Mouse (Mus musculus): Measurements from ENCODE around the gene Ocln.
A peak's percentile ranks its signal among the peaks of the same experiment; 100 is the strongest.
"Not testable (repeated sequence)": the region's sequence is repeated elsewhere in the genome, so short reads cannot be mapped to it uniquely, and the experiment has no call there.

Gene Ocln

DNA sequence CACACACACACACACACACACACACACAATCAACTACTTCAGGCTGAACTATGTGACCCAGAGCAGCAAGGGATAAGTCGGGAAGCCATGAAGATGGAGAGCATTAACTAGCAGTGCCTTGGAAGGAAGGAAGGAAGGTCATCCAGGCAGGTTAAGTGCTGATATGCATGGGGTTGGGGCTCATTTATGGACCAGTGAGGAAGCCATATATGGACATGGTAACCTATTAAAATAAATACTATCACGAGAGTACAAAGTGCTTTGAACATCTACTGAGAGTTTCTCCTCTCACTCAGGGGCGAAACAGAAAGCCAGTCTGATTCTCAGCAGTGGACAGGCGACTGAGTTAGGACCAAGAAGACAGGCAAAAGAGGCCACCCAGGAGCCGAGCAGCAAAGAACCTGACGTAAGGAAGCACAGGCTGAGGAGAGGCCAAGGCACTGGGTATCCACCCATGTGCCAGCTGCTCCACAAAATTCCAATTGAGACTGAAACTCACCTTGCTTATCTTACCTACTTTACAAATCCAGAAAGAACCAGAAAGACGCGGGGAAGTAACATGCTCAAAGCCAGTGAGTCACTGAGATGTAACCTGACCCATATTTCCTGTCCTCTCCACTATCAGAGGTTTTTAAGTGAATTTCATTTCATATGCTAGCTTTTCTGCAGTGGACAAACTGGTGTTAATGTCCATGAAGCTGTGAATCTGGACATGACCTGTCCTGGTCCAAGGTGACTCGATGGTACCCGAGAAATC is 9.3 kb downstream of the Ocln start:
- no peak for DNase-seq

DNA sequence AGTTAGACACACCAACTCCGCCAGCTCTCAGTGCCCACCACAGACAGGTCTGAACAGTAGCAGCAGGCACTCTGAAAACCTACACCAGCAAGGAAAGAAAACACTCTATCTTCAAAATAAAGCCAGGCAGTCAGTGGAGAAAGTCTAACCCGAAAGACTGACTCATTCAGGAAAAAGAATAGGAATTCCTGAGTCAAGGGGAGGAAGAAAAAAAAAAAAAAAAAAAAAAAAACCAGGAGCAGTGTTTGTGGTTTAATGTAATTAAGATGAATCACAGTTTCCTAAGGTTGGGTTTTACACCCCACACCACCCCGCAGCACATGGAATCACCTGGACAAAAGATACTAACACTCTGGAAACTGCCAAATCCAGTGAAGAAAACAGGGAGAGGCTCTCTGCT is 16.4 kb downstream of the Ocln start:
- no peak for DNase-seq

DNA sequence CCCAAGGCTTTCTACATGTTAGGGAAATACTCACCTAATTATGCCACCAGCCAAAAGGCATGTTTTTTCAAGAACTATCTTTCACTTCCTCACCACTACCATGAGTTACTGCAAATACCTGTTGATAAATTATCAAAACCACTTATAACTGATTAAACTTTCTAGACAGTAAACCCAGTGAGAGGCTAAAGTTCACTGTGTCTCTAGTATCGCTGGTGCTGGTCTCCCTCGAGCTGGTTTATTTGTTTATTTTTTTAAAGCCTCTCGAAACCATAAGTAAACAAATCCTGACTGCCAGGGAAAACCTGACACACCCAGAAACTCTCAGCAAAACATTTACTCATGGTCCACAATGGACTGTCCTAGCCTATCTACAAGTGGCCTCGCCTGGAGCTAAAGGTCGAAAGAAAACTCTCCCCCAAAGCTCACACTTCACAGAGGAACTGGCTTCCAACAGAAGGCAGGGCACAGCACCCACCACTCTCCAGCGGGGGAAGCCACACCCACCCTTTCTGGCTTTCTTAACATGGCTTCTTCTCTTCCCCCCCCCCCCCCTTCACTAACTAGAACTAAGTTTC is 19.6 kb downstream of the Ocln start:
- DNase-seq = no peak

DNA sequence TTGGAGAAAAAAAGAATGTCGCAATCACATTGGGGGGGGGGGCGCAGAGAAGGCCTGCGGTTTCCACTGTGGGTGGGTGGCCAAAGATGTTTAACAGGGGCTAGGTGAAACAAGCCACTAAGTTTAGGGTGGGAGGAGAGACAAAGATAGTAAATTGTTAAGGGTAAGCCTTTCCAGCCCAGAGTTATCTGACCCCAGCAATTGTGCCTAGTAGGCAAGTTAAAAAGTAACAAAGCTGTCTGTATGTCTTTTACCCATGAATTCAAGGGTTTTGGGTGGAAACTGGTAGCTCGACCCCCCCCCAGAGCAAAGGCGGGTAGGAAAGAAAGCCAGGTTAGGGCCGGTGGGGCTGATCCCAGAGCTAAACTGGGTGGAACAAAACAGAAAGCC is 25.9 kb downstream of the Ocln start:
- DNase-seq = no peak

DNA sequence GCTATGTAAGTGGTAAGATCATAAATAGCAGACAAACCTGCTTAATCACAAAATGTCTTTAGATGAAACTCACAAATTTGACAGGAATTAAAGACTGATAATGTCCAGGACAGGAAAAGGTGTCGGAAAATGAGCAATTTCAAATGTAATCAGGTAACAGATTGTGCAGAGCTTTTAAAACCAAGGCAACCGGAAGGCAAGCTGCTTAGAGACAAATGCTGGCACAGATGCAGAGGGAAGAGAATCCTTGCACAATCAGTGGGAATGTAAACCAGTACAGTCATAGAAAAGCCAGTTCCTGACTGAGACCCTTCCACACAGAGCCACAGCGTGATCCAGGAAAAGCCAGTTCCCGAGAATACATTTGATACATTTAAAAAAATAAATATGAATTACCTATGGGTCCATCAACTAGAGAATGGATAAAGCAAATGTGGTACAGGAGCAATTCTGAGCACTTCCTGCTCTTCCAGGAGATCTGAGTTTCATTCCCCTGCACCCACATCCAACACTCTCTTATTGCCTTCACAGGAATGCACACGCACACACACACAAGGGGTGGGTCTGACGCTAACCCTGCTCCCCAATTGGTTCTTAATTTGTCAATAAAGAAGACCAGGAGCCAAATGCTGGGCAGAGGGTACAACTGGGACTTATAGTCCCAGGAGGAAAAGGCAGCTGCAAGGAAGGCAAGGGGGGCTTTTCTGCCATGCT is 26.4 kb downstream of the Ocln start:
- peak; percentile 68 for DNase-seq

DNA sequence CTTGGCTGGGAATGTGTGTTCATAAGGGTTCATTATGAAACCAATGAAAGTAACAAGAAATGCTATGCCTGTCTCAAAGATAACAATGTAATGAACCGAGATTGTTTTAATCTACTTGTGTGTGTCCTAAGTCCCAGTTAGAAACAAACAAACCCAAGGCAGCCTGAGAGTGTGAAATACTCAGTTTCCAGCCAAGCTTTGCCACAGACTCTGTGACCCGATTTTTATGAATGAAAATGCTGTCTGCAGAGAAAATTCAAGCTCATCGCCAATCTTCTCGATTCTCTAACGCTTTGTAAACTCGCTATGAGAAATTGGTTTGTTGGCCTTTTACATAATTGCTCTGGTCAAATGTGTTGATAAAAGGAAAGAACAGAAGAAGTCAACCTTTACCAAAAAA is 27.6 kb downstream of the Ocln start:
- DNase-seq = no peak

DNA sequence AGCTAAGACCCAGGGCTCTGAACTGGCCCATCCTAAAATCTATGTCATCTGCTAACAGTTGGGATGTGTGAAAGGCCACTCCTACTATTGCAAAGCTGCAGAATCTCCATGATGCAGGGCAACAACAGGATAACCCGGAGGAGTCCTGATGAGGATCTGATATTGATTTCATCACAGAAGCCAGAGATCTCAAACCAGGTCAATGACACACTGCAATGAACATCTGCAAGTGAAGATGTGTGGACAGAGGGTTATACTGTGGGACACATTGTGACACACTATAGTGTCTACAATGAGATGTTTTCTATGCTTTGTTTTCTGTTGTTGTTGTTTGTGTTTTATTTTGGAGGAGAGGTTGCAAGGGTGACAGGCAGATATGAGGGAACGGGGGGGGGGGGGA is 28.8 kb downstream of the Ocln start:
- DNase-seq = no peak

DNA sequence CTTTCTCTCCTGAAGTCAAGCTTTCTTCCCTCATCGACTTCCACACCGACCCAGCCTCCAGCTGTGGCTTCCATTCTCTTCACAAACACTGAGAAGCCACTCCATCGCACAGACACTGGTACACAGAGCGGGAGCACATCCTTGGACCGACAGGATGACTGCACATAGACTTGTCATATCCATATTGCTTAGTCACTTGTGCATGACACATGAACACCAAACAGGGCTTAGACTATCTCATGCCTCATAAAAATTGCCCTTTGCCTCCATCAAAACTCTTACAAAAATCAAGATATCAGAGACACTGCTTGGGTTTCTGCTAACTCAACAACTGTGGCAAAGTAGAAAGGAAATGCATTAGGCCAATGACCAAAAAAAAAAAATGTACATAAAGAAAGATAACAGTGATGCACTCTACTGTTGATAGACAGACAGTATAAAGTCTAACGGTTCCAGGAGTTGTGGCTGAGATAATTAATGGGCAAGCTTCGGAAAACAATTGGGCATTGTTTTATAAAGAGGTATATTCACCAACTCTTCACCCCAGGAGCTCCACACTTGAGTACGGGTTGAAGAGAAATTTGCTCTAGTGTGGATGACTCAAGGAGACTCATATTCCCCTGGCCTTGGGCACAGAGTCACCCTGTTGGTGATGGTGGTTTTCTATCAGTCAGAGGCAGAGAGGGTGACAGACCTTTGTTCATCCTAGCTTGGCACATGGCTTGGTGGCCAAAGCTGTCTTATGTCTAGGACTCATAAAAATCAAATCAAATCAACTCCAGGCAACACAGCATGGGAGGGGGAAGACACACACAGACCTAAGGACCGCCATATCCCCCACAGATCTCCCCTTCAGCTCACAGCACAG is 30.6 kb downstream of the Ocln start:
- DNase-seq = no peak

DNA sequence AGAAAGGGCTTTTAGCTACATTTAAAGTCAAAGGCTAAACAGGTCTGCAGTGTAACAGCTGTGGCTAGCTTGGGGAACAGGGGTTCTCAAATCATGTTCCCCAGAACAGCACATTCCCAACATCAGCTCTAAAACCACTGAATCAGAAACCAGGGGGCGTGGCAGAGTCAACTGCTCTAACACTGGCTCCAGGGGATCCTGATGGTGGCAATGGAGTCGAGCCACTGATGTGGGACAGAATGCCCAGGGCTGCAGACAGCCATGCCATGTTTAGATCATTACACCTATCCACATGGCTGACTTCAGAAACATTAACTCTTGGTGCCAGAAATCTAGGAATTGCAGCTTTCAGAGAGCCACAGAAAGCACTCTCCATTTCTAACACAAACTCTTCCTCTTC is 33.4 kb downstream of the Ocln start:
- DNase-seq = no peak

DNA sequence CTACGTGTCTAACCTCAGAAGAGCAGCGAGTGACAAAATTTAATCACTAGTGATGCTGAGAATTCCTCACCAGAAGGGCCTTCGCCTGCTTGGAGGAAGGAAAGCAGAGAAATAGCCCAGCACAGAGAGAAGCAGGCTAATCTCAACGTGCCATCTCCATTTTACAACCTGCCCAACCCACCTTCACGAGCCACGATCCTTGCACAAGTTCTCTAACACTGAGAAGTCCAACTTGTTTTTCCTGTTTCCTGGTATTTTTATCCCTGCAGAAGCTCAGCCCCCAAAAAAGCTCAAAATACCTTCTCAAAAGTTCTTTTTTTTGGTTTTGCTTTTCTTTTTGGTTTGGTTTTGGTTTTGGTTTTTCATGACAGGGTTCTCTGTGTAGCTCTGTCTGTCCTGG is 34.3 kb downstream of the Ocln start:
- no peak for DNase-seq

DNA sequence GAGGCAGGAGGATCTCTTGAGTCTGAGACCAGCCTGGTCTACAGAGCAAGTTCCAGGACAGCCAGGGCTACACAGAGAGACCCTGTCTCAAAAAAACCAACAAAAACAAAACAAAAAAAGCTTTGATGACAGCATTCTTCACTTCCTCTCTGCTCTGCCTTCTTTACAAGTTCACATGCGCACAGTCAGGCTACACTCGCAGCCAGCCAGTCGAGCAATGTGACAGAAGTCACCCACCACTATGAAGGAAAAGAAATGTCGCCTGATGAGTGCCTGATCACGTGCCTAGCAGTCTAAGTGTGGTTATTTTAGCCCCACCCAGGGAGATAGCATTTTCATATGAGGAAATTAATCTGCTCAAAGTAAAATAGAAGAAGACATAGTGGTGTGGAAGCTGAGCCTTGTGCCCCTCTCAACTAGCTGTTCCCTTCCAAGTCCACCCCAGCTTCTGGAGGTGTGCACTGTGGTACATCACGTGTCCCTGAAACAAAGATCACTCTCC is 34.8 kb downstream of the Ocln start:
- no peak for DNase-seq

DNA sequence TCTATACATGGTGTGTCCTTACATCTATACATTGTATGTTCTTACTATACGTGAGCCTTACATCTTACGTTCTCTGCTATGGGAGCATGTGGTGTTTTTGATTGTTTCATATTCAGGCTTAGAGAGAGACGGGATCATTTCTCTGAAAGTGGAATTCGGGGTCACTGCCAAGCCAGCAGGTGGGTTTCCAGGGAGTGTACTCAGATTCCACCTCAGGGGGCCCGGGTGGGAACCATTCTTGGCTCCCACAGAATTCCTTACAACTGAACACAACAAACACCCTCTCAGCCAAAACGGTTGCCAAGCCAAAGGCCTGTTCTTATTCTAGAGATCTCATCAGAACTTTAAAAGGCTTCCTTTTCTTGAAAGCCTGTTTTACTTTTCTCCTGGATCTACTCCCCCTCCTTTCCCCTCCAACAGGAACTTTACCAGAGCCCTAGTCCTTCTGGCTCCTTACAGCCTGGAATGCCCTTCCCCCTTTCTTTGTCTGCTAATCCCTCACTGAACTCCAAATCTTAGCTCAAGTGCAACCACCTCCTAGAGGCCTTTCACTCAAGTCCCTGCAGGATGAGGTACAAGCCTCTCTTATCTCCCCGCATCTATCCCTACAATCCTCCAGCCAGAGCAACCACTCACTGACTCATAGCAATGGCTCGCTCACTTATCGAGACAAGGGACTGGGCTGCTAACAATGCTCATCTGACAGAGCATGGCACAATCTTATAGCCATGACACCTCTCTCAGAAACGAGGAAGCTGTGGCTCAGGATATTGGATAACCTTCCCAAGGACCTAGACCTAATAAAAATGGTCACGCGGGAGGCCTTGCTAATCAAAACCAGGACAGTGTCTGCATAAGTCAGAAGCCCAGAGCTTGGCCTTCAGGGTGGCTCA is 36.1 kb downstream of the Ocln start:
- peak; percentile 39 for DNase-seq

DNA sequence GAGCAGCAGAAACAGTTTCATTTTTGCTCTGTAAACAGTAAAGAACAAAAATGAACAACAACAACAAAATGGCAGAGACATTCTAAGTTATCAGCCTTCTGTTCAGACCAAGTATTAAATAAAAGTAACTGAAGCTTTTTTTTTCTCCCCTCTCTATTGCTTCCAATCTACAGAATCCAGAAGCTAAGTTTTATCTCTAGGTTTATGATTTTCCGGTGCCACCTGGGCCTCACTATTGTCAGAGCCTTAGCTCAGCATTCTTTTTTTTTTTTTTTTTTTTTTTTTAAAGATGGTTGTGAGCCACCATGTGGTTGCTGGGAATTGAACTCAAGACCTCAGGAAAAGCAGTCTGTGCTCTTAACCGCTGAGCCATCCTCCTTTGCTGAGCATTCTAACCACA is 39.7 kb downstream of the Ocln start:
- no peak for DNase-seq

DNA sequence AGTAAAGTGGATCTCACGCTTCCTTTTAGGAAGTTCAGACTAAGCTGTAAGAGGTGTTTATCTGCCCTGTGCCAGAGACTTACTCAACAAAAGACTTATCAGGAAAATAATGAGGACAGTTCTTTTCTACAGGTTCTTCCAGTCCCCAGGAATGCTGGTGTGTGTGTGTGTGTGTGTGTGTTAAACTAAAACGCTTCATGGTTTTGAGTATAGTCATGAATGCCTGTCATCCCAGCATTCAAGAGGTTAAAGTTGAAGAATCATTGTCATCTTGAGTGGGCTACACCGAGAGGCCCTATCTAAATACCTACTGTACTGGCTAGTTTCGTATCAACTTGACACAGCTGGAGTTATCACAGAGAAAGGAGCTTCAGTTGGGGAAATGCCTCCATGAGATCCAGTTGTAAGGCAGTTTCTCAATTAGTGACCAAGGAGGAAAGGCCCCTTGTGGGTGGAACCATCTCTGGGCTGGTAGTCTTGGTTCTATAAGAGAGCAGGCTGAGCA is 40.6 kb downstream of the Ocln start:
- DNase-seq = no peak

DNA sequence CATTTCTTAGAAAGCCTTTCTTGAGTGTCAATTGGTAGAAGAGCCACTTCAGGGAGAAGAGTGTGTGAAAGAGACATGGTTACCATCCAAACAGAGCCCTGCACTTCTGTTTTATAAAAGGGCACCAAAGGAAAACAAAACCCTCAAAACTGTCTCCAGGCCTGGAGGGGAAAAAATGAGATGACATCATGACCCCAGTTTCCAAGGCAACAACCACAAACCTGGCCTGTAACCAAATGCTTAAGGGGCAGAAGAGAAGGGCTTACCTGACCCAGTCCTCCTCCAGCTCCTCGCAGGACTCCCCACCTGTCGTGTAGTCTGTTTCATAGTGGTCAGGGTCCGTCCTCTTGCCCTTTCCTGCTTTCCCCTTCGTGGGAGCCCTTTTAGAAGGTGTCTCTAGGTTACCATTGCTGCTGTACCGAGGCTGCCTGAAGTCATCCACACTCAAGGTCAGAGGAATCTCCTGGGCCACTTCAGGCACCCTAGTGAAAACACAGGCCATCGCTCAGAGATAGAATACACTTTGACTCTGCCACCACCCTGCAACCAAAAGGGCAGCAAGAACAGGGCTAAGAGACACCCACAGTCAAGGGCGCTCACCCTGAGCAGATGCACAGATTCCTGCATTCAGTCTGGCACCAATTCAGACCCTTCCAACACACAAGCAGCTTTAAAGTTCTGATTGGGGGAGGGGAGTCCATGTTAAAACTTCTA is 41.2 kb downstream of the Ocln start:
- DNase-seq = no peak

DNA sequence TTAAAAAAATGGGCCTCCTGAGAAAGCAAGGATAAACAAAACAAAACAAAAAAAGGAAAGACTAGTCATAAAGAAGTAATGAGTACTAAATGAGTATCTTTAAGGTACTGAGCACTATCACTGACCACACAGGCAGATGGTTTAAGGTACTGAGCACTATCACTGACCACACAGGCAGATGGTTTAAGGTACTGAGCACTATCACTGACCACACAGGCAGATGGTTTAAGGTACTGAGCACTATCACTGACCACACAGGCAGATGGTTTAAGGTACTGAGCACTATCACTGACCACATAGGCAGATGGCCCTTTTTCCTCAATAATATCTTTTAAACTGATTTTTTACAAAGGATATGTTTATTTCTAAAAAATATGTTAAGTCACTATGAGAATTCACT is 52.9 kb downstream of the Ocln start:
- not testable (repeated sequence) for DNase-seq

DNA sequence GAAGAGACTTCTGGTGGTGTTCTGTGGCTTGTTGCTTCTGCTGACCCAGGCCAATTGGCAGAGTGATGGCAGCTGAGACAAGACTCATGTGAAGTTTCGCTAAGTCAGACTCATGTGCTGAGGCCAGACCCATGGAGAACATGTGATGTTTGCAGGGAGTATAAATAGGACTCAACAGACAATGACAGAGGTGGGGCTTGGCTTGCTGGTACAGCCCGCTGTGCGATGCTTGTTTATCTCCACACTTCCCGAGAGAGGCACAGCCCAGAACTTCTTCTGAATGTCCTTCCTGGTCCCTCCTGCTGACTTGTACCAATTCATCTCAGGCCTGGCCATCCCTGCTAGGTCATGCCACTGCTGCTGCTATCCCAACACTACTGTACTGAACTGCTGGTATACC is 57.2 kb downstream of the Ocln start:
- no peak for DNase-seq

DNA sequence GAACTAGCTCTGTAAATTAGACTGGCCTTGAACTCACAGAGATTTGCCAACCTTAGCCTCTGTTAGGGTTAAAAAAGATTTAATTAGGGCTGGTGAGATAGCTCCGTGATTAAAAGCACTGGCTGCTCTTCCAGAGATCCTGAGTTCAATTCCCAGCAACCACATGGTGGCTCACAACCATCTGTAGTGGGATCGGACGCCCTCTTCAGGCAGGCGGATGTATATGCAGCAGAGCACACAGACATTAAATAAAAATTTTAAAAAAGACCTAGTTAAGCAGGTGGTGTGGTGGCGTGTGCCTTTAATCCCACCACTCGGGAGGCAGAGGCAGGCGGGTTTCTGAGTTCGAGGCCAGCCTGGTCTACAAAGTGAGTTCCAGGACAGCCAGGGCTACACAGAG is 58.1 kb downstream of the Ocln start:
- not testable (repeated sequence) for DNase-seq

DNA sequence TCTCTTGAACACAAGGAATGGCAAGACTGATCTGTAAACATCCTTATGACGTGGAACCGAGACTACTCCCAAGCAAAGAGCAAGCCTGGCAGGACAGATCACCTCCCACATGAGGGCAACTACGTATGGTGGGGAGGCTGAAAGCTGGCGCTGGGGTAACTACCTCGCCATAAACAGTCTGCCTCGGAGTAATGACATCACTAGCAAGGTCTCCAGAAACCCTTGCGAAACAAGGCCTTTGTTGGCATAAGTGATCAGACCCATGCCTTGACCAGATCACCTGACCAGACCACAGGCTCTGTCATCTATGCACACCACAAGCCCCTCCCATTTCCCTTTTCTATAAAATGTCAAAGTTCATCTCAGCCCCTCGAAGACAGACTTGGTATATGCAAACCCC is 59.2 kb downstream of the Ocln start:
- DNase-seq = no peak

DNA sequence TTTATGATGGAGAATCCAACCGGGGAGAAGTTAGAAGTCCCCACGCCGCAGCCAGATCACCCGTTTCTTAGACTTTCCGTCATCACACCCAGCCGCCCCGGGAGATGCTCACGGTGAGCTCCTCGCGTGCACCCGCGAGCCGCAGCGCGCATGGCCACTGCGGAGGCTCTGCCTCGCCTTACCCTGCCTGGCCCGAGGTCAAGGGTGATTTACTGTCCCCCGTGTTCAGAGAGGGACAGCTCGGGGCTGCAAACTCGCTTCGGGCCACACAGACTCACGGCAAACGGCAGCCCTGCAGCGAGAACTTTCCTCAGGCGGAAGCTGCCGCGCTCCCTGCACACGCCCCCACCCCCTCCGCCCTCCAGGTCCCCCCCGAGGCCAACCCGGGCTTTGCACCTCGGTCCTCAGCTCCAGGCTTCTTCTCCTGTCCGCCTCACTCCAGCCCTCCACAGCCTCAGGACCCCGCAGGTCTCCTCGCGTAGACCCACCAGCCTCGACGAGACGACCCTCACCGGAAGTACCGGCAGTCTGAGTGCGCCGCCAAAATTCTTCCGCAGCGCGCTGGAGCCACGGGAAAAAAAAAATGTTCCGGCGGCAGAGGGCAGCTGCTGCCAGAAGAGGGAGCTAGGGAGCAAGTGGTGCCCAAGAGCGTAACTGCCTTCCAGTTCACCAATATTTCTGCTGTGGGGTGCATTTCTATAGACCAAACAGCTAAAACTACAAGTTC is 60.3 kb downstream of the Ocln start, which contains the start of gene Gtf2h2:
Gtf2h2 (minus strand) TSS at position 519 of the 727 bp plus-strand sequence.
- DNase-seq = peak; percentile 80

All from cerebellum, adult 9-11 months (tissue).